Mouse (Mus musculus) induced T-regulatory cell, adult 2 months (primary cell): Measurements from ENCODE around the gene Lgr5.

ENCODE experiments used
- DNase-seq: peaks from one replicate; pipeline ENCODE4 v3.0.0-alpha.2; 2012; ENCODE audit warnings: low read depth

Lgr5 gene

GRCm38 (mm10) chr10:115421976-115422375 lies 165.6 kb downstream of the Lgr5 start:
- no peak for DNase-seq

GRCm38 (mm10) chr10:115414056-115414455 lies 173.5 kb downstream of the Lgr5 start:
- no peak for DNase-seq

GRCm38 (mm10) chr10:115413496-115413895 lies 174.1 kb downstream of the Lgr5 start:
- DNase-seq, result no peak

GRCm38 (mm10) chr10:115406393-115406792 lies 181.2 kb downstream of the Lgr5 start:
- DNase-seq, result peak; percentile 77
